Mouse (Mus musculus) heart, adult 2 months (tissue): Measurements from ENCODE around the gene Gm5148.

Source experiments
- CTCF ChIP-seq: fragments of 200-600 bp; IDR thresholded peaks from 2 replicates; pipeline ENCODE4 v1.8.1; 2022; ENCODE audit warnings: antibody characterized with exemption, mild to moderate bottlenecking, moderate library complexity
- EP300 ChIP-seq: fragments of 200-500 bp; IDR thresholded peaks from 2 replicates; pipeline ENCODE4 v1.6.1; 2011; ENCODE audit warnings: low read depth, low read length, control low read depth; ENCODE audit not compliant: insufficient read depth
- POLR2A ChIP-seq: fragments of 200-500 bp; IDR thresholded peaks from 2 replicates; pipeline ENCODE4 v1.6.1; 2011; ENCODE audit warnings: mild to moderate bottlenecking, low read depth, low read length, control low read depth; ENCODE audit not compliant: insufficient read depth

GRCm38 (mm10) chr3:37762303-37762702 lies 38.0 kb upstream of the Gm5148 start:
- no peak for TF ChIP-seq POLR2A
- no peak for TF ChIP-seq CTCF
- TF ChIP-seq EP300 = no peak
